Mouse (Mus musculus) thymus, postnatal 4 days (tissue): ENCODE measurements around the gene Pip5k1b.
A peak's percentile ranks its signal among the peaks of the same experiment; 100 is the strongest.

Experiments
- DNase-seq: peaks from one replicate; pipeline ENCODE4 v3.0.0; 2021

Gene Pip5k1b

DNA sequence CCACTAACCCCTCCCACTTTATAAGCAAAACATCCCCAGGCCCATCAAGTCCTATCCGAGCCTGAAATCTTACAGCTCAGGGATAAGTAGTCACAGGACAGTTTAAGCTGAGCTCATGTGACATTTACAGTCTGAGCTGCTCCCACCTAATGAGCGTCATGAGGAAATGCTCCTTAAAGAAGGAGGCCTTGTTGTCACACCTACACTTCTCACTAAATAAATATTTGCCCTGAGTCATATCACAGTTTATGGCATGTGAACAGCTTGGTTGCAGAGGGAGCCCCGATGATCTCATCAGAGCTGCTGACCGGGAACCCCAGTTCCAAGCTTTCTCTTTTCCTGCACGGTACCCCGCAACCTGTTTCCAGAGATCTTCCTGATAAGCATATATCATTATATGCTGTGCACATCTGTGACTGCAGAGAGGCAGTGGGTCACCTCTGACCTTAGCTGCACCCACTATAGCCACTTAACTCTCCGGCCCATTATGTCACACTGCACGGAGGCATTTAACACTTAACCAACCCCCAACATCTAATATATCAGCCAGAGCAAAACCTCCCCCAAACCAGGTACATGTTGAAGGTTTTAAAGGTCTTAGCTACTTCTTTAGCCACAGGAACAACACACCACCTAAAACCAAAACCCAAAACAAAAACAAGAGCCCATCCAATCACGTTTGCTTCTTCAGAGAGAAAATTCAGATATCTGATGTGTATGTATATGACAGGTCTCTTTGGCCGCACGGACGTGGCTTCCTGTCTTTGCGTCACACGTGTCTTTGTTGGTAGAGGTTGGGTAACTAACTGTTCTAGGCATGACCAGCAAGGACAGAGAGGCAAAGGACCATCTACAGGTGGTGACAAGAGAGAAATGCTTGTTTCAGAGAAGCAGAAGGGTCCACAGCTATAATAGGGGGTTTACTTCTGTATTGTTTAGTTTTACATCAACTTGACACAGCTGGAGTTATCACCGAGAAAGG lies 40.7 kb downstream of the Pip5k1b start:
- DNase-seq, result no peak

DNA sequence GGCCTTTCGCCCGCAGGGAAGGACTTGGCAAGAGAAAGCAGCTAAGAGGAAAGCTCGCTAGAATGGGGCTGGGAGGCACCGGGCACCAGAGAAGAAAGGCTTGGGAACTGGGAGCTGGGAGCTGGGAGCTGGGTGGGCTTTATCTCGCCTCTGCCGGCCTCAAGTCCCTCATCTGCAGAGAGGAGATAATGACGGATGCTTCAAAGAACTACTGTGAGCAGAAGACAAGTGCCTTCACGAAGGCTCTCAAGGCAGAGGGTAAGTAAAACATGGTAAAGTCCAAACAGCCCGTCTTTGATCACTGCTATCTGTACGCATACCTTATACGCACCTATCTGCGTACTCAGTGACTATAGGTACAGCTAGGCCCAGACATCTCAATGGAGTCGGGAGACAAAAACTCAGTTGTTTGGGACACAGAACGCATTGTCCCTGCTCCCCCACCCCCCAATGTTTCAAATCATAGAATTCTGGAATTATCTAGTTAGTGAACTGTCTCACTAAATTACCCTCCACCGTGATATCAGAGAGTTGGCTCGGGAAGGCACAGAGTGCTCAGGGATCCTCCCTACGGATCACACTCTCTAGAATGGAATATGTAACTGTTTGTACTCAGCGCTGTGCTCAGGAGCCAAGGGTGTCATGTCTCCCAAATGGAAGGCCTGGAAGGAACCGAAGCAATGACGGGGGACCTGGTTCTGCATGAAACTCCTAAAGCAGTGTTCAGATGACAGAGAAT lies 42.4 kb downstream of the Pip5k1b start:
- DNase-seq, result no peak

DNA sequence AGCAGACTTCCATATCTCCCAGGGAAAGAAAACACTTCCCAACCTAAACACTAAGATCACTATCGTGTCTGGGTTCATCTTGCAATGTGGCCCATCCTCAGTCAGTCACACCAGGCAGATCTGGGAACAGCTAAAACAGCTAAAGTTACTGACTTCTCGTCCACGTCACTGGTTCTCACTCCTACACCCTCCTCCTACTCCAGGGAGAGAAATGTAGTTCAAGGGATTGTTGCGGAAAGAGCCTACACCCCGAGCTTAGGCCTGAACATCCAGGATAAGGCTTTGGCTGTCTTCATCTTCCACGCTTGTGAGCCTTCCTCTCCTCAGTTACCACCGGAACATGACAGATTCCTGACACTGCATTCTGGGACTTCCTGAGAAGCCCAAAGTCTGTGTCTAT lies 43.7 kb downstream of the Pip5k1b start:
- no peak for DNase-seq

DNA sequence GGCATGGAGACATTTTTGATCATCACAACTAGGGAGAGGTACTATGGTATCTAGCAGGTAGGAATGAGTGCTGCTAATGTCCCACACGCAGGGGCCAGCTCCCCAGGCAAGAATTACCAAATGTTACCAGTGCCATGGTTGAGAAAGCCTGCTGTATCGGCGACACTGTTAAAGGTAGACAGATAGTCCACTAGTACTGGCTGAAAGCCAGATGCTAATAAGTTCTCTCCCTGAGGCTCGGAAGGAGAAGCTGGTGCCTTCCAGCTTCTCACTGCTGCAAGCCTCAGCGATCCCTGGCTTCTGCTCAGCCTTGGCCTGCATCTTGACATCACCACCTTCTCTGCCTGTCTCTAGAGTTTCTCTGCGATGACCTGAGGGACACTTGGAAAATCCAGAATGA lies 46.3 kb downstream of the Pip5k1b start:
- no peak for DNase-seq

DNA sequence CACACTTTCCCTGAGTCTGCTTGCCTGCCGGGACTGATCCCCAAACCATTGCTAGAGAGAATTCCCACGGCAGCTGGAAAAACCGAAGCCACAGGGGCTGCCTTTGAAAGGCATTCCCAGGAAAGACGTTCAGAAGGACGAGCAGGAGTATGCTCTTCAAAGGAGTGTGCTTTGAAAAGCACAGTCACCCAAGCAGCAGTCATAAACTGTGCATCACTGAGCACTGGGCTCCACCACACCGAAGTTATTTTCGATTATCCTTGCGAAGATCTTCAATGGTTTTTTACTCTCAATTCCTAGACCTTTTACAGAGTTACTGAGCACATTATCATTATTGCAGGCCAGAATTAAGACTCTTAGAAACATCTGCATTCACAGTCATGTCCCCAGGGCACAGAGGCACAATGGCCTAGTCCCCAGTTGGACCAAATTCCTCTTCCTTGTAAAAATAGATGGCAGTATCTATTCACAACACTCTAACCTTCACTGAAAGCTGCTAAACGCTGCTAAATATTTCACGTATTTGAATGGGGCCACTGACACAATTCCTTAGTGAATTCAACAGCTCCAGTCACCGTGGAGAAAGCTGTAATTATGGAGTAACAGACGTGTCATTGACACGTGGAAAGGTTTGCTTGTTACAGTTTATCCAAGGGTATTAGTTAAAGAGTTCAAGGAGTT lies 47.4 kb downstream of the Pip5k1b start:
- DNase-seq, result no peak

DNA sequence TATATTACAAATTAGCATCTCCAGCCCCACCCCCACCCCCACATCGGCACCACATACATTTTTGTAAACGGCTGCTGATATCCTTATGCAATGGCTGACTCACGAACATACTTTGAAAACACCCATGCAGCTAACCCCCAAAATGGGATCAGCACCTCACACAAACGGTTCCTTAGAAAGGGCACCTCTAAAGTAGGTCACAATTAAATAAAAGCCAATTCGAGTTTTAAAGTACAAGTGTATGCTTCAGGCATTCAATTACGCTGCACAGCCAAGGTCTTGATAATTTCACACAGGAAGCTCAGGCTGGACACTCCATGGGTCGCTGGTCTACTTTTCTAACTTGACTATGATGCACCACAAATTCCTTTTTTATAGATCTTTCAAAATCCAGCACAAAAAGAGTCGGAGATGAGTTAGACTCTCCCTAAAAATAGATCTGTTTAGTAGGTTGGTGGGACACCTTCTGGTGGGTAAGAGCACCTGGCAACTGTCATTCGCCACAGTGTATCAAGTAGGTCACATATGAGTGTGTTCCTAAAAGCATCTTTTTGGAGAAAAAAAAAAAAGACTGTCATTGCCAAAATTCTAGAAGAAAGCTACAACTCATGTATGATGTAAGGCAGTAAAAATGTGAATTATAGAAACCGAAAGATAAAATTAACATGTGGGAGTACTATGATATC lies 52.8 kb downstream of the Pip5k1b start:
- peak; percentile 28 for DNase-seq

DNA sequence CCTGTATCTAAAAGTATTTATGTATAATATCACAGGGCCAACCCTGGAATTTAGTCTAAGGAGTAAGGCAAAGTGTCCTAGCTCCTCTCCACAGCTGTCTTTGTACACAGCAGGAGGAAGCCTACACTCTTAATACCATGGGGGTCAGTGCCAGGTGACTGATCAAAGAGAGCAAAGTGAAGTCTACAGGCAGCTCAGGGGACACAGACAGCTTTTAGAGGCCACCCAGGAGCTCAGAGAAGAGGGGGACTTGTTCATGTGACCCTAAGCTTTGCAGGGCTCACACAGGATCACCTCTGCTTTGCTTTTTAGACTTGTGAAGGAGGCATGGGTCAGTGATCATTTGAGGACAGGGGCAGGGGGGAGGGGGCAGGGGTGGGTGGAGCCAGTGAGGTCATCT lies 54.1 kb downstream of the Pip5k1b start:
- no peak for DNase-seq

DNA sequence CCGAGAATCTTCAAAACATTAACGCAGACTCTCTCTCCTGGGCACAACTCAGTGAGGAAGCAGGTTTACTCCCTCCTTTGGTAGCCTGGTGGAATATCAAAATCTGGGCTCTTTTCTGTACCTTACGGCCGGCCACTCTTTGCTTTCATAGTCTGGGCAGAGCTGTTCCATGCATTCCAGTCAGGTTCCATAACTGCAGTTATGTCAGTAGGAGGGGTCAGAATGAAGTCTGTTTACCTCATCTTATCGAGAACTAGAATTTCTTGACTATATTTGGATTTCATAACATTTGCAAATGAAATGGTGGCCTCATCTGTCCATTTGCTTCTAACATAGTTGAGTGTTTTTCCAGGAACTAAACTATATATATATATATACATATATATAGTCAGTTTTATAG lies 55.2 kb downstream of the Pip5k1b start:
- DNase-seq, result no peak

DNA sequence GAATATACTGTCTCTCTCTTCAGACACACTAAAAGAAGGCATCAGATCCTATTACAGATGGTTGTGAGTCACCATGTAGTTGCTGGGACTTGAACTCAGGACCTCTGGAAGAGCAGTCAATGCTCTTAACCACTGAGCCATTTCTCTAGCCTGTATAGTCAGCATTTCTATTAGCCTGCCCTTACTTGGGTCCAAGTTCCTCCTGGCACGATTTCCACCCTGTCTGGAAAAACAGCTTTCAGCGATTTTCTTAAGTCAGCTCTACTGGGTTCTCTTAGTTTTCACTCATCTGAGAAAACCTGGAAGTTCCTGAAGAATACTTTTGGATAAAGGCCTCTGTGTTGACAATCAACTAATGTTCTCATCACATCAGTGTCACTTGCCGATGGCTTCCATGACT lies 56.4 kb downstream of the Pip5k1b start:
- no peak for DNase-seq

DNA sequence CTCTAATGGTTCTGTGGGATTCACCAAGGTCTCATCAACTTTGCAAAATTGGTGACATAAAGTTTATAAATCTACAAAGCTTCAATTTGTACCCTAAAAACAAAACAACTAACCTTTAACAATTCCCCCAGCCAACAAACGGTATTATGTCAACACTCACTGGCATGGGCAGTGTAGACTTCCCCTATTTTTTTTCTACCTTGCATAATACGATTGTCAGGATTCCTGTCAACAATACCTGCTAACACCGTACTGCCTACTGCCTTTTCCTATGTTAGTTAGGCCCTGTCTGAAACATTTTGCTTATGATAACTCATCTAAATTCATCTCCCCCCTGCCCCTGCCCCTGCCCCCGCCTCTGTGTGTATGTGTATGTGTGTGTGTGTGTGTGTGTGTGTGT lies 61.8 kb downstream of the Pip5k1b start:
- DNase-seq, result no peak

DNA sequence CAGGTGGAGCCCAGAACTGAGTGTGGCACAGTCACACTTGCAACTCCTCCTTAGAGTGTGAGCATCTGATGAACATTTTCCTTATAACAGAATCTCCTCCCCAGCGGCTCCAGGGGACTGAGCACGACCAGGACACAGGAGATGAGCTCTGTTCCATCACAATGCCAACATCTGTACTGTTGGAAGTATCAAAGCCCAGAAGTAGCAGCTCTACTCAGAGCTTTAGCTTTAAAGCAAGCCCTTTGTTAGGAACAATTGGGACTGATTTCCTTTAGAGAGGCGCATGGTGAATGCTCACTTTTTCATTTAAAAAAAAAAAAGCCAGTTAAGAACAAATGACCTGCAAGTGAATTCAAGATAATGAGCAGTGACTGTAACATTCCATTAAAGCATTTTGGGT lies 63.8 kb downstream of the Pip5k1b start:
- DNase-seq, result no peak

DNA sequence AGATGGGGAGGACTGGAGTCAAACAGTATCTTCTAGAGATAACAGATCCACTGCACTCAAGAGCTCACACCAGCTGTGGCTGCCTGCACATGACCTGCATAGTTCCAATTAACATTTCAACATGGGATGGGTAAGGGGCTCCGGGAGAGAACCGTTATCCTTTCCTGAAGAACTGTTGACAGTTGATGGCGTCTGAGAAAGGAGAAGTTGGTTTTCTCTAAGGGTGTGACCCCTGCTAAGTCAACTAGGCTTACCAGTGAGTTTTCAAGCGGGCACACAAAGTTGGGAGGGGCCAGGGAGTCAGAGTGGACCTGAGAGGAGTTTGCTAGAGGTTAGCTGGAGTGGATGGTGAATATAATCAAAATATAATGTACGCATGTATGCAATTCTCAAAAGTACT lies 65.4 kb downstream of the Pip5k1b start:
- DNase-seq, result no peak

DNA sequence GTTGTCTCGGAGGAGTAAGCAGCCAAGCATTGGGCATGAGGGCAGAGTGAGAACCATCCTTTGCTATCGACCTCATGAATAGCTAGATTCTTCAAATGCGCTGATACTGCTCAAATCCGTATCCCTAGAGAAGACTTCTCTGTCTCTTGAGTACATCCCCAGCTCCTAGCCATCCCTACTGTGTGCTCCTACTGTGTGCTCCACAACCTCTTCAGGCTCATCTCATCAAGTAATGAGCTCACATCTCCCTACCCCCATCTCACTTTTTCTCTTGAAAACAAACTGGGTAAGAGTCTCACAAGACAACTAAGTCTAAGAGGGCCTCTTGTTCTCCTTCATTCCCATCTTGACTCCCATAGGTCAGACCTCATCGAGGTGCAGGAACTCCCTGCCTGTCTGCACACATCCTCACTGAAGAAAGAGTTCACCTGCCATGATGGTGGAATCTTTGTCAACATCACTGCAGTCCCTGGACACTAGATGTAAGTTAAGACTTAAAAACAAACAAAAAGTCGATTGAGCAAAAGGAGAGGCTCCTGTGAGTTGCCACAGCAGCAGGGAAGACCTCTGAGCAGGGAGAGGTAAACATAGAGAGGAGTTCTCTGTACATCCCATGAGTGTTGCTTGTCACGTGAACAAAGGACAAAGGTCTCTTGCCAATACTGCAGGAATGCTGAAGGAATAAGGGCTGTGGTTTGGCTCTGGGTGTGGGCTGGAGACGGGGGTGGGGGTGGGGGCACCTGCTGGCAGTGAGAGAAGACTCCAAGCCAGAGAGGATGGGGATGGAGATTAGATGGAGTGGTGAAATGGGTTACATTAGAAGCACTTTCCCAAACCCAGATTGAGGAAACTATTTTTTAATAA lies 69.0 kb downstream of the Pip5k1b start:
- DNase-seq, result no peak

DNA sequence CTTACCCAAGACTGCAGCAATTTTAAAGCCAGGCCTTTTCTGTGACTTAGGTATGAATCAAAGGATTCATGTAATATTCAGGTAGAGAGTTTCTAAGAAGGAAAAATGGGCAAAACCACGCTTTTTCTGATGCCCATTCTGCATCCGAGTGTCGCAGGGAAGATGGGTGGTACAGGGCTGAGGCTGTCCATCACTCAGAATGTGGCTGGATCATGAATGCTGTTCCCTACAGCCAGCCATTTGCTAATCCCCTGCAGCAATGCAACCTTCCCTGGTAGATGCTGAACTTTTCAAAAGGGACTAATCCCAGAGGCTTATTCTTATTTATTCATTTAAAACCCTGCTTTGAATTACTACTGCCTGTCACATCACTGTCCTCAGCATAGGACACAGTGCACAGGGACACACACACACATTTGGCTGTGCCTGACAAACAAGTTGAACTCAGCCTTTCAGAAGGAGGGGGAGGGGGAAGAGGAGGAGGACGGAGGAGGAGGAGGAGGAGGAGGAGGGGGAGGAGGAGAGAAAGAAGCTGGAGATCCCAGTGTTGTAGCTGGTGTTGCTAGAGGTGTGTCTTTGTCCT lies 71.0 kb downstream of the Pip5k1b start:
- no peak for DNase-seq

DNA sequence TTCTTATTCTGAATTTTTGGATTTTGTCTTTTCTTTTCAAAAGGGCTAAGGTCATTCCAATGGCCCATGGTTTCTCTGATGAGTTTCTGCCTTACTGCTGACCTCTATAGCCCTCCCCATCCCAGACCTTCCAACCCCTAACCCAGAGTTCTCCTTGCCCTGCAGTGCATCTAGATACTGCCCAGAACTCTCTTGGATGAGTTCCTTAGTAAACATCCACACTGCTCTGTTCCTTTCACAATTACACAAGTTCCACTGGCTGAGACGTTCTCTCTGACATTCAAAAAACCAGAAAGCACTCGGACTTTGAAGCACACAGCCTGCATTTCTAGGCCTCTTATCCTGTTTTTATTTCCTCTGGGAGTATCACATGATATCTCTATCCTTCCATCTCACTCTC lies 74.8 kb downstream of the Pip5k1b start:
- DNase-seq, result no peak

DNA sequence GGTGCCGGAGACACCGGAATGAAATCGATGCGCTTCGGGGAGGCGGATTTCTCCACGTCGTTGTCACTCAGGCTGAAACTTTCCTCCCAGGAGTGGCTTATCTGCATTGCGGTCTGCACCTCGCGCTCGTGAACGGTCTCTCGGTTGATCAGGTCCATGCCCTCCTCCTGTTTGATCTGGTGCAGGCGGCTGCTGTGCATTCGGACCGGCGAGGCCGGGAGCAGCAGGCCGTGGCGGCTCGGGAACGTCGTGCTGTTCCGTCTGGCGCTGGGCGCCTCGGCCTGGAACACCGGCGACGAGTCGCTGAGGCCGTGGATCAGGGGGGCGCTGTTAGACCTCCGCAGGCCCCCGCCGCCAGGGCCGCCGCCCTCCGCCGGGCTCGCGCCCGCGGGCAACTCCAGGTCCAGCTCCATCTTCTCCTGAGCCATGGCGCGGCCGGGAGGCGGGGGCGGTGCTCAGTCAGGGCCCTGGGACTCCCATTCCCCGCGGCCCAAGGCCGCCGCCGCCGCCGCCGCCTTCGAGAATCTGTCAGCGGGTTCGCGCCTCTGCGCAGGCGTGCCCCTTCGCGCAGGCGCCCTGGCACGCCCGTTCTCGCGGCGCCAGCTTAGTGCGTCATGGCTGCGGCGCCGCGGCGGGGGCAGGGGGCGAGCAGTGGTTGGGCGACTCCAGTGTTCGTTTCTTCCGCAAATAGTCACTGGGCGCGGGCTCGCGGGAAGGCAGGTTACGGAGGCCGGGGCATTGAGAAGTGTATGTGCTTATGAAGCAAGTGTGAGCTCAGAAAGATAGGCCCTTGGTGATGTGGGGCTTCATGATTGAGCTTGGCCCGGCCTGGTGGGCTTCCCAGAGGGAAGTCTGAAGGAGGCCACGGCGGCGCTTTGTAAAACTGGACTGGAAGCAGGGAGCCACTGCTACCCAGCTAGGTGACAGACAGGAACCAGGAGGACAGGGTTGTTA lies 78.5 kb downstream of the Pip5k1b start, which contains the start of gene Fam122a:
Gene Fam122a (minus strand): TSS at position 428 of the 954 bp plus-strand sequence.
- DNase-seq, result peak; percentile 96

DNA sequence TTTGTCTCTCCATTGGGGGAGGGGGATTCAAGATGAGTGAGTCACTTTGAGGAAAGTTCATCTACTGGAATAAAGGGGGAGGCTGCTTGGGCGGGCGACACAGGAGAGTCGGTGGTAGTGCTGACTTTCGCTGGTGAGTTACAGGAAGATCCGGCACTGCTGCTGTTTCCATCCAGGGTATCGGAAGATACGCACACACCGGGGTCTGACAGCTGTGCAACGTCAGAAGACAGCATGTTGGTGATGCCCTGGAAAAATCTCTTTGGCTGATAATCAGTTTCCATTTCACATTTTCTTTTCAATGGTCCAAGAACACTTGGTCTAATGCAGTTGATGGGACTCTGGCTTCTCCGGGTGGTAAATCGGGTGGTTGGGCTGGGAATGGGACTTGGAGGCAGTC lies 79.2 kb downstream of the Pip5k1b start:
- peak; percentile 57 for DNase-seq

DNA sequence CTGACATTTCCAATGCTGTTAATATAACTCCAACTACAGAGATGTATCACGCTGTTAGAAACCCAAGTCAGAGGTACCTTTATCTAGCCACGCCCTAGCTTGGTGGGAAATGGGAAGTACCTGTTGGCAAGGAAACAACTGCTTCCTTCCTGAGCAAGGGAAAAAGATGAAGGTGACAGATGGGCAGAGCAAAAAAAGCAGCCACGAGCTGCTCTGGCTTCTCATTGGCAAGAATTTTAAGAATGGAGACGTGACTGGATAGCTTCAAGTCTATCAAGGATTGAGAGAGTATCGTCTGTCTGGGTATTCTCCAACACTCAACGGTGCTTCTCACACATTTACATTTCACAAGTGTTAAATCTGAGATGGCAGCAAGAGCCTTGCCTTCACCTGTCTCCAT lies 80.4 kb downstream of the Pip5k1b start:
- DNase-seq, result no peak

DNA sequence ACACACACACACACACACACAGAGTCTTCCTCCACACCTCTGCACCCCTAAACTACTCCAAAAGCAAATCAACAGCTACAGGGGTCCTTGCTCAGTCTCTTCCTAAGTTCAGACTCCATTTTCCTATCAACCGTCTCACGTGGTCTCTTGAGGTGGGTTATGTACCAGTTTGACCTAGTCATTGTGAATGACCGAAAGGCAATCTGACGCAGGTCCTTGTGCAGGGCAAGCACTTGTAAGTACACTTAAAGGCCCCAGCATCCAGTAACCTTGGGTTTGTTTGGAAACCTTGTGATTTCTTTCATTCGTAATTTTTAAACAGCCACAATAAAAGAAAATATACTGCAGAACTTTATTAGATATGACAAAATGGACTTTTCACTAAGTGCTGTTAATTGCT lies 83.2 kb downstream of the Pip5k1b start:
- no peak for DNase-seq

DNA sequence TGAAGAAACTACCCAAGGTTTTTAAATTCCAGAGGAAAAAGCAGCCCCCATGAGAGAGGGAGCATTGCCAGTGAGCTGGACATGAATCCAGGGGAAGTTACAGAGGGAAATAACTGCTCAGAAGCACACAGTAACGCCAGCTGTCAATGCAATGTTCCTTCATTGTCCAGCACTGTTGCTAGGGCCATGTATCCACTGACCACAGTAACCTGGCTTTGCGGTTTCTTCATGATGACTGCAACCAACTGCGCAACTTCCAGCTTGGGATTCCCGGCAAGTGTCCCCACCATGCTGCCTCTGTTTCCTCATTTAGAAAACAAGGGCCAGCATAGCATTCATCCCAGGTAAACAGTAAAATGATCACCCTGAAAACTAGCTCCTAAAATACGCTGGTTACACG lies 84.1 kb downstream of the Pip5k1b start:
- no peak for DNase-seq
